Mouse (Mus musculus) lung, embryonic 15.5 days (tissue): ENCODE measurements at regions not wholly inside any gene's neighbourhood (a gene's known extent, or its start where the extent isn't known, plus 50 kb on each side); places are given as distances from the start of the nearest gene placed in this dataset.

Source experiments
- ATAC-seq: fragments of 200-750 bp; cut with Nextera tagmentation; 2 replicates; pipeline ENCODE4 v1.8.0; 2017; ENCODE audit warnings: moderate number of reproducible peaks, borderline replicate concordance; ENCODE audit not compliant: low FRiP score, low TSS enrichment; ENCODE audit errors: extremely low read depth
- H3K27ac ChIP-seq: fragments of 300-500 bp; sonication (generic); 2 replicates; pipeline ENCODE4 v1.5.1; 2015; ENCODE audit warnings: moderate library complexity, mild to moderate bottlenecking, inconsistent platforms
- H3K27me3 ChIP-seq: fragments of 300-500 bp; sonication (generic); 2 replicates; pipeline ENCODE4 v1.6.1; 2015; ENCODE audit warnings: inconsistent platforms
- H3K36me3 ChIP-seq: fragments of 300-500 bp; sonication (generic); 2 replicates; pipeline ENCODE4 v1.6.1; 2015; ENCODE audit warnings: inconsistent platforms
- H3K4me1 ChIP-seq: fragments of 300-500 bp; sonication (generic); 2 replicates; pipeline ENCODE4 v1.6.1; 2015; ENCODE audit warnings: inconsistent platforms
- H3K4me2 ChIP-seq: fragments of 300-500 bp; sonication (generic); 2 replicates; pipeline ENCODE4 v1.6.1; 2015; ENCODE audit warnings: inconsistent platforms, mild to moderate bottlenecking, moderate library complexity
- H3K4me3 ChIP-seq: fragments of 300-500 bp; sonication (generic); 2 replicates; pipeline ENCODE4 v1.5.1; 2015; ENCODE audit warnings: mild to moderate bottlenecking, inconsistent platforms
- H3K9ac ChIP-seq: fragments of 300-500 bp; sonication (generic); 2 replicates; pipeline ENCODE4 v1.6.1; 2015; ENCODE audit warnings: inconsistent platforms
- H3K9me3 ChIP-seq: fragments of 300-500 bp; sonication (generic); 2 replicates; pipeline ENCODE4 v1.6.1; 2016; ENCODE audit warnings: inconsistent platforms
- WGBS: fragments of 180-500 bp; shearing (Covaris S2); methylation state at CpG from one replicate; pipeline ENCODE4 v1.1.7; 2015; 5-methylcytosine and 5-hydroxymethylcytosine counted together

DNA sequence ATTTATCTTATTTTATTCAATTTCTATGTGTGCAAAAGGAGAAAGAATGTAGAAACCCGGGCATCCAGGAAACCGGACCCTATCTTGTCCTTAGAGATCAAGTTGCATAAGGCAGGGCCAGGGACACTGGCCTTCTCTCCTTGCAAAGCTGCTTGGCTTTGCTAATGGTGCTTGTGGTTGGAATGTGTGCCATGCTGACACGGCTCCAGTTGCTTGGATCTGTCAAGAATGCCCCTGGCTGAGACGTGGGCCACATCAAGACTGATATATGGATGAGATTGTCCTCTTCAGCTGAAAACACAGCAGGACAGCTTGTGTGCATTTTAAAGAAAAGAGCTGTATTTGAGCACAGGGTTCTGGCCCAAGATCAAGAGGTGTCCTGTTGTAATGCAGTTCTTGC lies 1047.0 kb downstream of the Adgrl2 start:
- no peaks in the 10 kb centered on the region for H3K4me1 ChIP-seq
- no peaks in the 10 kb centered on the region for H3K9me3 ChIP-seq
- ATAC-seq: no peak
- 53% methylated on average over 4 of the region's 4 CpGs for WGBS
- no peak overlapping the region for H3K4me2 ChIP-seq
- no peak overlapping the region for H3K9ac ChIP-seq
- no peaks in the 10 kb centered on the region for H3K27me3 ChIP-seq
- H3K4me3 ChIP-seq: no peak overlapping the region
- H3K36me3 ChIP-seq: no peaks in the 10 kb centered on the region
- H3K27ac ChIP-seq: no peak overlapping the region

DNA sequence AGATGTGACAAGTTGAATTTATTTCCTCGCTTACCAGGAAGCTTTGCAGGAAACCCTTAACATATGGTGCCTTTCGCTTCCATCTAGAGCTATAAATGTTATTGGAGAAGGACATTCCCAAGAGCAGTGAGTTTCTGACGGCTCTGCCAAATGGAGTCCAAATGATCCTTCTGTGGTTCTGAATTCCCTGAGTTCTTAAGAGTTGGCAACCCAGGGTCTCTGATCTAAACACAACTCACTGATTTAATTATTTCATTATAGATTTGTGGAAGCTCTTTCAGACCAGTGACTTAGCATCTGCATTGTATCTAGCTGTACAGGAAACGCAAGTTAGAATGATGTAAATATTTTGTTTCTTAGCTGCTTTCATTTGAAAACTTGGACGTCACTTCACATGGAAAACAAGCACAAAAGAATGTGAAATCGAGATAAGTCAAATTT lies 1059.5 kb downstream of the Adgrl2 start:
- H3K4me3 ChIP-seq: no peak overlapping the region
- peak overlapping the region; percentile 44; the same call in 1 of the 2 replicates for H3K27ac ChIP-seq
- H3K36me3 ChIP-seq: no peaks in the 10 kb centered on the region
- no peak overlapping the region for H3K9ac ChIP-seq
- 30% methylated on average over 6 of the region's 6 CpGs for WGBS
- peaks cover 7% of the 10 kb centered on the region; the same call in 1 of the 2 replicates for H3K4me1 ChIP-seq
- ATAC-seq: peak; percentile 46; the same call in 1 of the 2 replicates
- H3K4me2 ChIP-seq: no peak overlapping the region; the same call in 1 of the 2 replicates
- H3K27me3 ChIP-seq: no peaks in the 10 kb centered on the region
- H3K9me3 ChIP-seq: no peaks in the 10 kb centered on the region

DNA sequence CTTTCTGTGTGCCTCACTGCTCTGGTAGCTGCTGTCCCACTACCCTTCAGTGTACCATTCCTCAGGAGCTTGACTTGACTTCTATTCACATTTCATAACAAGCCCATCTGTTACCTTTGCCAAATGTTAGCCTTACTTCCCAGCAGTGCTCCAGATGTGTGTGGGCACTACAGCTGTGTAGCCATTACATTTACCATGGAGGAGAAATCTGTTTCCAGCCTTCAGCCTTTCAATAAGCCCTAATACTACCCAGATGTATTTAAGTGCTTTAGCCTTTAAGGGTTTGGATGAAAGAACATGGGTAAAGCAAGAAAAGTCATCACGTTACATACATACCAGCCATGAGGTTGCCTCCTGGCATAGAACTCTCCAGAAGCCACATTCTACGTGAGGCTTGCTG lies 1068.0 kb downstream of the Ttll7 start:
- no peak overlapping the region for H3K4me3 ChIP-seq
- no peak overlapping the region for H3K27ac ChIP-seq
- H3K9me3 ChIP-seq: no peaks in the 10 kb centered on the region
- H3K27me3 ChIP-seq: no peaks in the 10 kb centered on the region
- WGBS: 90% methylated on average over 2 of the region's 2 CpGs
- H3K4me2 ChIP-seq: no peak overlapping the region
- H3K4me1 ChIP-seq: no peaks in the 10 kb centered on the region
- H3K9ac ChIP-seq: no peak overlapping the region
- no peak for ATAC-seq
- H3K36me3 ChIP-seq: no peaks in the 10 kb centered on the region

DNA sequence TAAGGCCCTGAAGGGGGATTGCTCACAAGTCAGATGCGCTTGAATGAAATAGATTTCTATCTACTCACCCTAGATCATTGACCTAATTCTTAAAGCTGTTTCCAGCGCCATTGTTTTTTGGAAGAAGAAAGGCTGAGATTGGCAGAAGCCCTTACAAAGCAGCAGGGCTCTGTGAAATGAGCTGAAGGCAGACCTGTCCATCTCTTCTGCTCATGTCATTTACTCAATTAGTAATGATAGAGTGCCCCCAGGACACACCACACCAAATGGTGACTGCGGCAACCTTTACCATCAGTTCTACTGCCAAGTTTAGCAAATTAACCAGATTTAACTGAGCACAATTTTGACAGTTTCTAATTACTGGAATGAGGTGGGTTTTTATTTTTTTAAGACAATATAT lies 1067.5 kb downstream of the Ttll7 start:
- H3K36me3 ChIP-seq: no peaks in the 10 kb centered on the region
- H3K9ac ChIP-seq: no peak overlapping the region
- no peak for ATAC-seq
- no peak overlapping the region for H3K4me3 ChIP-seq
- no peaks in the 10 kb centered on the region for H3K9me3 ChIP-seq
- WGBS: 98% methylated on average over 3 of the region's 3 CpGs
- H3K27ac ChIP-seq: no peak overlapping the region
- no peaks in the 10 kb centered on the region for H3K27me3 ChIP-seq
- no peak overlapping the region for H3K4me2 ChIP-seq
- no peaks in the 10 kb centered on the region for H3K4me1 ChIP-seq

DNA sequence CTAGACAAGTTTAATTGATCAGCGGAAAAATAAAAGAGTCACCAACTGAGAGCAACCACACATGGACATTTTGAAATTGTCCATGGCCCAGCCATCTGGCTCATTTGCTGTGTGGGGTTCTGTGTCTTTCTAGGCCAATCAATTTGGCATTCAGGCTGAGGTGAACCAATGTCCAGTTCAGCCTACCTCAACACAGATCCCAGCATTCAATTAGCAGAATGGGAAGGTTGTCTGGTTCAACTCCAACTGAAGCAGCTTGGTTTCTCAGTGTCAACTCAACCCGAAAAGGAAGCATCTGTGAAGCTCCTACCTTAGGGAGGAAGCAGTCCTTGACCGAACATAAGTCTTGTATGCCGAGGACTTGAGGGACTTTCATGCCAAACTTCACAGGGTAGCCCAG lies 1067.0 kb downstream of the Ttll7 start:
- H3K4me2 ChIP-seq: no peak overlapping the region
- 88% methylated on average over 4 of the region's 4 CpGs for WGBS
- H3K4me3 ChIP-seq: no peak overlapping the region
- no peak overlapping the region for H3K9ac ChIP-seq
- H3K36me3 ChIP-seq: no peaks in the 10 kb centered on the region
- H3K9me3 ChIP-seq: no peaks in the 10 kb centered on the region
- no peak for ATAC-seq
- H3K27me3 ChIP-seq: no peaks in the 10 kb centered on the region
- no peak overlapping the region for H3K27ac ChIP-seq
- H3K4me1 ChIP-seq: no peaks in the 10 kb centered on the region

DNA sequence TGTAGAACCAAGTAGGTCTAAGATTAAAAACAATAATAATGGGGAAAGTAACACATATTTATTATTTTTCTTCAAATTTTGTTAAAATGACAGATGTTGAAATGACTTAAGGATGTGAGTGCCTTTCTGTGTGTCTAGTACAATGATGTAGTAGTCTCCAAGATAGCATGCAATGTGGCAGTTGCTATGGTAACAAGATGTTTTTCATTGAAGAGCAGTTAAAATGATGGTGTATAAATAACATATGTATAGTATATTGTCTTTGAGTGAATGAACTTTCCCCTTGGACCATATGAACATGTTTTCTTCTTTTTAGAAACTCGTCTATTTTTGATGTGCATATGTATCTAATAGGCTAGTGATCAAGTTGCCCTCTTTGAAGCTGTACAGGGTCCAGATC lies 1044.6 kb downstream of the Ttll7 start:
- Histone ChIP-seq H3K36me3 (no peaks in the 10 kb centered on the region), H3K4me2 (no peak overlapping the region), H3K9ac (no peak overlapping the region), H3K27ac (no peak overlapping the region), H3K4me1 (no peaks in the 10 kb centered on the region), H3K9me3 (no peaks in the 10 kb centered on the region), H3K4me3 (no peak overlapping the region), H3K27me3 (no peaks in the 10 kb centered on the region)
- no peak for ATAC-seq
- 54% methylated on average over 1 of the region's 1 CpGs for WGBS

DNA sequence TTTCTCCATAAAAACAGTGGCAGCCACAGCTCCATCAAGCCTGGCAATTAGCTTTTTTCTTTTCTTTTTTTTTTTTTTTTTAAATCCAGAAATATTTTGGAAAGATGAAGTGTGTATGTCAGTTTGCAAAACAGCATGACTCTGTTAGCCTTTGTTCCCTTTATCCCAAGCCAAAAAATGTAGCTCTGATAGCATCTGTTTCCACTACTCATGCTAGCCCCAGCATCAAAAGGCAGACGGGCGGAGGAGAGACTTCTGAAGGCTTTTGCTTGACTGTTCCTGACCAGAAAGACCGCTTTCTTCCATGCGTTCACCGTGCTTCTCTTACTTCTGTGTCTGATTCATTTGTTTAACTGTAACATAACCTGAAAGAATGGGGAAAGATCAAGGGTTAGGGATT lies 1039.5 kb downstream of the Ttll7 start:
- H3K4me1 ChIP-seq: no peaks in the 10 kb centered on the region
- no peak overlapping the region for H3K9ac ChIP-seq
- H3K4me3 ChIP-seq: no peak overlapping the region
- no peak for ATAC-seq
- H3K4me2 ChIP-seq: no peak overlapping the region
- H3K27ac ChIP-seq: no peak overlapping the region
- no peaks in the 10 kb centered on the region for H3K9me3 ChIP-seq
- WGBS: 48% methylated on average over 5 of the region's 5 CpGs
- no peaks in the 10 kb centered on the region for H3K36me3 ChIP-seq
- H3K27me3 ChIP-seq: no peaks in the 10 kb centered on the region

DNA sequence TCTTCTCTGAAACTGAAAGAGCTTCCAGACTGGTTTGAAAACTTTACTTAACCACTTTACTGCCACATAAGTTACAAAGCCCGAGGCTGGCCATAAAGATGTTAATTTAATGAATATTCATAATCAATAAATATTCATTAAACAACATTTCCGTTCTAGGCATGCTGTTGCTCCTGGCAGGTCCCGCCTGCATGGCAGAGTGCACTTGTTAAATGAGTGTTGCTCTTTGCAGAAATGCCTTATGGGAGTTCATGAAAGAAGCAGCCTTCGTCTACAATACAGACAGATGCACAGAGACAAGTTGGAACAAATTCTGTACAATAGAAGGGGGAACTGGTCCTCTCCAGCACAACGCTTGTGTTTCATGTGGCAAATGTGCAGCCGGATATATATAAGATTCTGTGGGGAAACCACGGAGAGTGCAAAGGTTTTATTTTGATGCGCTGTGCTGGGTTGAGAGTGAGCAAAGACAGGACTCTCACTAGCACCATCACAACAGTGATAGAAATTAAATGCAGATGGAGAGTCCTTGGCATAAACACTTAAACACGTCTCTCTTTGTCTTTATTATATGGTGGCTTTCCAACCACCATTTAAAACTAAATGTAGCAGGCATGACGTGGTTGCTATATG lies 1034.2 kb downstream of the Ttll7 start:
- H3K9ac ChIP-seq: no peak overlapping the region
- H3K27me3 ChIP-seq: no peaks in the 10 kb centered on the region
- ATAC-seq: no peak
- no peaks in the 10 kb centered on the region for H3K4me1 ChIP-seq
- H3K4me2 ChIP-seq: no peak overlapping the region
- H3K4me3 ChIP-seq: no peak overlapping the region
- WGBS: 75% methylated on average over 10 of the region's 10 CpGs
- H3K27ac ChIP-seq: no peak overlapping the region
- no peaks in the 10 kb centered on the region for H3K9me3 ChIP-seq
- H3K36me3 ChIP-seq: no peaks in the 10 kb centered on the region

DNA sequence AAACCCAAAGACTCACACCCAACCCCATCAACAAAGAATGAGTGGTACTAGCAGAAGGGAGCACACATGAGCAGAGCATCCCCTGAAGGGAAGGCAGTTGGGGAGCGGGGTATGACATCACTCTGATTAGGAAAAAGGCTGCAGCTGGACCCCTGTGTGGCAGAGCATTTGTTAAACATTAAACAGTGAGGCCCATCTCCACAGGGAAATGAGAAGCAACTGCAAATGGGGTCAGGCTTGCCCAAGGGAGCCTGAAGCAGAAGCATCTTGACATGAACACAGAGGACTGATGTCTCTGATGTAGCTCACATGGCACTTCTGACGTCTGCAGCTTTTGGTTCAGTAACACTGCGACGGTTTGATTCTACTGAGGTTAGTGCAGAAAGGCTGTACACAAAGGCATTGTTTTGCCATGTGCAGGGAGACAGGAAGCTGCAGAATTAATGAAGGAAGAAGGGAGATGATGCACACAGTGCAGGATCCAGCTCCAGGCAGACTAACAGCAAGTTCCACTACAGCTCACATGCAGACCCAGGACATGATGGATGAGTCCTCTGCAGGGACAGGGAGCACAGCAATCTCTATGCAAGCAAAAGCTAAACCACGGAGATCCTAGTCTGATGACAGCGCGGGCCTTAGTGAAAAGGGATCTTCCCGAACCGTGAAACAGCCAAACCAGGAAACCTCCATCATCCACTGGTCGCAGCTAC lies 1030.9 kb downstream of the Ttll7 start:
- H3K9ac ChIP-seq: no peak overlapping the region
- no peaks in the 10 kb centered on the region for H3K36me3 ChIP-seq
- no peaks in the 10 kb centered on the region for H3K9me3 ChIP-seq
- WGBS: 53% methylated on average over 10 of the region's 10 CpGs
- H3K4me2 ChIP-seq: no peak overlapping the region
- no peak overlapping the region for H3K4me3 ChIP-seq
- no peaks in the 10 kb centered on the region for H3K4me1 ChIP-seq
- H3K27ac ChIP-seq: no peak overlapping the region
- H3K27me3 ChIP-seq: no peaks in the 10 kb centered on the region
- no peak for ATAC-seq

DNA sequence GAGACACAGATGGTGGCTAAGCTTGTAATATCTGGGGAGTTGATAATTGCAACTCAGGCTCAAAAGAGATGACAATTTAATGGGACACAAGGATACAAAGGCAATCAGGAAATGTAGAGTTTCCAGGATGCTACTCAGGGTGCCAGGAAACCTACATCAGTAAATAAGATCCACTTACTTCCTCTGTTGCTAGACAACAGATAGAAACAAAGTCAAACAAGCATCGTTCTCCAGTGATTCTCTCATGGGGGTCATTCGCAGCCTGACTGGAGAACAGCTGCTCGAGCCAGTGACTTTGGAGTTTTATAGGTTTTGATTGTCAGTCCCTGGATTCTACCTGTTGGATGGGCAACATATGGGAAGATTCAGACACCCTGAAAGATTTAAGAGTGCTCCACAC lies 1026.5 kb downstream of the Ttll7 start:
- Histone ChIP-seq H3K4me2 (no peak overlapping the region), H3K36me3 (no peaks in the 10 kb centered on the region), H3K4me1 (no peaks in the 10 kb centered on the region), H3K9ac (no peak overlapping the region), H3K4me3 (no peak overlapping the region), H3K27ac (no peak overlapping the region), H3K27me3 (no peaks in the 10 kb centered on the region), H3K9me3 (no peaks in the 10 kb centered on the region)
- WGBS: 60% methylated on average over 3 of the region's 3 CpGs
- no peak for ATAC-seq

DNA sequence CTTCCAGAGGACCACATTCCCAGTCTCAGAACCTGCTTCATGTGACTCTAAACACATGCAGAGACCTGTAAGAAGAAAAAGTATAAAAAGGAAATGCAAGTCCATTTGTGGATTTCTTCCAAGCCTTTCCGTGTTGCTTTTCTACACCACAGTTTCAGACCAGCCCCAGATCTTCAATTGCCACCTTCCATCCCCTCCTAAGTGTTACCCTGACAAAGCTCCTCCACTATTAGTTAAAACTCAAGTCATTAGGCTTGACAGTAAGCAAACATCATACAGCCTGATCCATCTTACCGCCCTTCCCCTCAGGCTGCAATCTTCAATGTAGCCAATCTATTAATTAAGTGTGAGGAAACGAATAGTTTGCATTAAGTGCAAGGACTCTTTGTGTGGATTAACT lies 1016.1 kb downstream of the Ttll7 start:
- no peak overlapping the region for H3K9ac ChIP-seq
- H3K4me3 ChIP-seq: no peak overlapping the region
- H3K27ac ChIP-seq: no peak overlapping the region
- ATAC-seq: no peak
- no peaks in the 10 kb centered on the region for H3K36me3 ChIP-seq
- WGBS: 22% methylated on average over 3 of the region's 3 CpGs
- no peaks in the 10 kb centered on the region for H3K9me3 ChIP-seq
- no peaks in the 10 kb centered on the region for H3K4me1 ChIP-seq
- no peaks in the 10 kb centered on the region for H3K27me3 ChIP-seq
- H3K4me2 ChIP-seq: no peak overlapping the region

DNA sequence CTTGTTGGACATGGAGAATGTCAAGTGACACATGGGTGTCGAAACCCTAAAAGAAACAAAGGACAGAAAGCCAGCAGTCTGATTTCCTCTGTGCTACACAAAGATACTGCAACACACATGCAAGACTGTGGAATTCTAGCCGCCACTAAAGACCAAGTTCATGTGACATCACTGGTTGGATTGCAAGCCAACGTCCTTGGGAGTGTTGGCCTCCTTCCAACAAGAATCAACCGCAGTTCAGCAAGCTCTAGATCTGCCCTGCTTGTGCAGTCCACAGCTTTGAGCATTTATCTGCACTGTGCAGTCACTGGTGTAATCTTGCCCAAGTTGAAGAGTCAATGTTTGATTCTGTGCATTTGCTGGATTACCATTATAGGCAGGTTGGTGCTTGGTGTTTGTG lies 1001.2 kb downstream of the Ttll7 start:
- no peak overlapping the region for H3K27ac ChIP-seq
- H3K27me3 ChIP-seq: no peaks in the 10 kb centered on the region
- WGBS: 39% methylated on average over 4 of the region's 4 CpGs
- H3K9me3 ChIP-seq: no peaks in the 10 kb centered on the region
- H3K4me3 ChIP-seq: no peak overlapping the region
- ATAC-seq: peak; percentile 73
- no peak overlapping the region for H3K9ac ChIP-seq
- no peaks in the 10 kb centered on the region for H3K36me3 ChIP-seq
- H3K4me2 ChIP-seq: no peak overlapping the region
- H3K4me1 ChIP-seq: no peaks in the 10 kb centered on the region
